Mouse (Mus musculus) mouse embryonic stem cell (cell line): Measurements from ENCODE around the gene Txnrd3.

ENCODE experiments used
- in situ Hi-C, 2 experiments: fragments of 300-500 bp; cut with MboI; formaldehyde crosslinking; loops; 1 replicate in 1 of 2; 3 replicates in 1 of 2; pipeline ENCODE4 v1.14.3; 2019 to 2020; ENCODE audit warnings: low sequenced_read_pairs in 2 of 2, low pct_unique_long_range_greater_than_20kb in 1 of 2, mixed read lengths in 1 of 2; ENCODE audit not compliant: unreplicated experiment in 1 of 2

Gene Txnrd3

DNA sequence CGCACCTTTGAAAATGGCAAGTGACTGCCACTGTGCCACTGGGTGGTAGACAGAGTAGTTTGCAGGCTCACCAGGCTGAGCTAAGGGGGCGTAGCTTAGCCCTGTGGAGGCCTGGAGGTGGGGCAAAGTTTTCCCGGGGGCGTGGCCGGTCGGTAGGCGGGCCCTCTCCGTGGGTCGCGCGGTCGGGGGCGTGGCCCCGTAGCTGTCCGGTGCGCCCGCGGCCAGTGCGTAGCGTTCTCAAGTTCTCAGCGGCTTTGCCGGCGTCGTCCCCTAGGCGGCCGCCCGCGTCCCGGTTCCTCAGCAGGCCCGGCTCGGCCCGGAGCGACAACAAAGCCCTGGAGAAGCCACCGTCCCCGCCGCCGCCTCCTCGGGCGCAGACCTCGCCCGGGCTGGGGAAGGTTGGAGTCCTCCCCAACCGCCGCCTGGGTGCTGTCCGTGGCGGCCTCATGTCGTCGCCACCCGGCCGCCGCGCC is at the start of gene Txnrd3:
TSS of gene Txnrd3 (plus strand) at position 191 of the 473 bp plus-strand sequence.
- in situ Hi-C loops = no loop called here

DNA sequence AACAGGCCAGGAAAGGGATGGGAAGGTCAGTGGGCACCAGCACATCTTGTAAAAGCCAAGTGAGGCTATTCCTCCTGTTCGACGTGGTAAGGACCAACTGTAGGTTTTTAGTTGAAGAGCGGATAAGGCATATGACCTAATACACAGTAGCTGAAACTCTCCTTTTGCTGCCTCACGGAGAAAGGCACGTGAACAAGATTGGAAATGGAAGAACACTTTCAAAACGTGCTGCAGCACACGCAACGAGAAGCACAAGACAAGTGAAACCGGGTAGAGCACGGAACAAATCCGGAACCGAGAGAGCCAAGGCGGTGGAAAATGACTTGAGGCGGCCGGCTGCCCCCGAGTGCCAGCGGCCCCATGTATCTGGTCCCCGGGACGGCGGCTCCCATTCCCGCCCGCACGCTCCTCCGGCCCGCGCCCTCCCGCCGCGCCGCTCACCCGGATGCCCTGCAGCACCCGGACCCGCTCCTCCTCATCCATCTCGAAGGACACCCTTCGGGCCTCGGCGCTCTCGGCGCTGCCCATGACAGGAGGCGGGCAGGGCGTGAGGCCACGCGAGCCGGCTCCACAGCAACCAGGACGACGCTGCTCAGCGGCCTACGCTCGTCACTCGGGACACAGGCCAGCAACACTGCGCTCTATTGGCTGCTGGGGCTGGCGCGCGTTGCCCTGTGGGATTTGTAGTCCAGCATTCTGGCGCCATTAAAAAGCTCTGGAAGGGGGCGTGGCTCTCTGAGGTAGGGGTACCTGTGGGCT is 48.6 kb upstream of the Txnrd3 start, which contains the start of gene Chchd6:
TSS of gene Chchd6 (minus strand) at position 635 of the 759 bp plus-strand sequence.
- in situ Hi-C loops = no loop called here

DNA sequence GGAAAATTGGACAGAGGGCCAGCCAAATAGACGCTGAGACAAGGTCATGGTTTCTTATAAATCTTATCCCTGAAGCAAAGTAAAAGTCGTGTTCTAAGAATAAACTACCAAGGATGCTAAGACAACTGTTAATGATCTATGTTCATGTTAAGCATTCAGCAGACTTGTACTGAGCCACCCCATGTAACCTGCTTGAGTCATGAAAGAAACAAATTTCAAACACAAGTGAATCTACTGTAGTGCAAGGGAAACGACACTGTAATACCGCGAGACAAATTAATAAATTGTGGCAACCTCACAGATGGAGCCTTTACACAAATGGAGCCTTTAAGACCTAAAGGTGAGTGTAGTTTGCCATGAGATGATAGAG is 48.0 kb upstream of the Txnrd3 start:
- in situ Hi-C loops = no loop called here

DNA sequence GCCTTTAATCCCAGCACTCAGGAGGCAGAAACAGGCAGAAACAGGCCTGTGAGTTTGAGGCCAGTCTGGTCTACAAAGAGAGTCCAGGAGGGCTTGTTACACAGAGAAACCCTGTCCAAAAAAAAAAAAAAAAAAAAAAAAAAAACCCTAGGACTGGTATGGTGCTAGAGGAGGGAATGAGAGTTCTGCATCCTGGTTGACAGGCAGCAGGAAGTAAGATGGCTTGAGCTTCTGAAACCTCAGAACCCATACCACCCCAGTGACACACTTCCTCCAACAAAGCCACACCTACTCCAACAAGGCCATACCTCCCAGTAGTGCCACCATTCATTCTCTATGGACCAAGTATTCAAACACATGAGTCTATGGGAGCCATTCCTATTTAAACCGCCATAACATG is 47.3 kb upstream of the Txnrd3 start:
- in situ Hi-C loops = no loop called here

DNA sequence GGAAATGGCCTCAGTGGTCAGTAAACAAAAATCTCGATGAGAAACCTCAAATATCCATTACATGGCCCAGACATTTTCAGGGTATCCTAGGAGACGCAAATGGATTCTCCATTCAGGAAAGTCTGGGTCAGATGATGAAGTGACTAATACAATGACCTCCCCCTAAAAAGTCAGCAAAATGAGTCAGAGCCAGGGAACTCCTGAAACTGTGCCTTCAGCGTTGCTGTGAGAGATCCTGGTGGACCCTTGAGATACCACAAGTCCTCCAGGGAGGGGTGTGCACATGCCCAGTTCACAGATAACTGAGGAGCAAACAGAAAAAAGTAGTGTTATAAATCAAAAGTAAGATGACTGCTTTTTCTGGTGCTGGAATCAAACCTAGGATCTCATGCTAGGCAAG is 37.7 kb upstream of the Txnrd3 start:
- in situ Hi-C loops = loop anchor here in 1 of 2 experiments (25.0 kb wide), 1 partner anchor 669 kb away; no protein-coding TSS in a partner anchor

DNA sequence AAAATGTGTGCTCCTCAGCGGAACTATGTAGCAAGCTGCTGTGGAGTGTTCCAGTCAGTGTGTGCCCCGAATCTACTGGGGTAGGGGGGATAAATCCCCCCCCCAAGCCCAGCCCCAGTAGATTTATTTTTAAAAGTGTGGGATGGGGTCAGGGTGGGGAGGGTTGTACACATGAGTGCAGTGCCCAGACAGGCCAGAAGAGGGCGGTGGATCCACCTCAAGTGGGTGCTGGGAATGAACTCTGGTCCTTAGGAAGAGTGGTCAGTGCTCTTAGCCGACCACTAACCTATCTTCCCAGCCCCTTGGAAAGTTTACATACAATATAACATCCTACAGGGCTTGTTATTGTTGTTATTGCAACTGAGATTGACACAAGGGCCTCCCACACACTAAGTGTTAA is 35.8 kb upstream of the Txnrd3 start:
- in situ Hi-C loops = loop anchor here in 1 of 2 experiments (25.0 kb wide), 1 partner anchor 671 kb away; no protein-coding TSS in a partner anchor

DNA sequence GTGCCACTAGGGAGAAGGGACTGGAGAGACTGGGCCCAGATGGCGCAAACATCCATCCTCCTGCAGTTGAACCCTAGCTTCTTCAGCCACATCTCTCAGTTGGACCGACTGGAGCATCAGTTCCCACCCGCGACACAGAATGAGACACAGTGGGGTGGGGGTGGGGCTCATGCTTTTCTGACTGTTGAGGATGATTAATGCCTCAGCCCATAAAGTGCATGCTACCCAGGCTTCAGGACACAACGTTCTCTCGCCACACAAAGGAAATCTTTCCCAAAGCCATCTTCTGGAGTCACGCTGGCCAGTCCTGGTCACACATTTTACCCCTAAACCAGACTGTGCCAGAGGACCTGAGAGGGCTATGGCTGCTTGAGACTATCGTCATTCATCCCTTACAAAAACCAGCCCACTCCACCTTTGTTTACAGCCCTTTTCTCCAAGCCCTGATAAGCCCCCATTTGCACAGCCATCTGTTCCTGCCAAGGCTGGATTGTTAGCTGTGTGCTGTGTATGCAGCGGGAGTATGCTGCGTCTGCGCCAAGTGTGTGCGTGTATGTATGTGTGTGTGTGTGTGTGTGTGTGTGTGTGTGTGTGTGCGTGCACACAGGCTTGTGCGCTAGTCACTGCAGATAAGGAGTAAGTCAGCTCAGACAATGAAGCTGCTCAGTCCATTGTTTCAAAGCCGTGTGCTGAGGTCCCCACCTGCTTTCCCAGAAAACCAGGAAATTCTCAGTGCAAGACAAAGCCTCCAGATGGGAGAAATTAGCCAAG is 30.3 kb upstream of the Txnrd3 start:
- in situ Hi-C loops = loop anchor here in 1 of 2 experiments (25.0 kb wide), 1 partner anchor 676 kb away; no protein-coding TSS in a partner anchor

DNA sequence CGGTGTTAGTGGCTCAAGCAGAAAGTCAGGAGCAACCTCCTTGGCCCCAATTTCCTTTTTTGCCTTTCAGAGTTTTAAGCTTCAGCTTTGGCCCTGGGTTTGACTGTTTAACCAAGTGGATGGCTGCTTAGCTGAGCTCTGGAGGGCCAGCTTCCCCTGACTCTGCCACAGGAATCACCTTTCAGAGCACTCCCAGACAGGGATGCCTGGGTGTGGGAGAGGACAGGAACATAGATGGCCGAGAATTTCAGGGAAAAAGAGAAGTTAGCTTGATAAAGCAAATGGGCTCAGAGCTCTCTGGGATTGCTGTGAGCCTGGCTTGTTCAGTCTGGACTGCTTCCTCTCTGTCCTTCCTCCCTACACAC is 29.7 kb upstream of the Txnrd3 start:
- in situ Hi-C loops = loop anchor here in 1 of 2 experiments (25.0 kb wide), 1 partner anchor 677 kb away; no protein-coding TSS in a partner anchor

DNA sequence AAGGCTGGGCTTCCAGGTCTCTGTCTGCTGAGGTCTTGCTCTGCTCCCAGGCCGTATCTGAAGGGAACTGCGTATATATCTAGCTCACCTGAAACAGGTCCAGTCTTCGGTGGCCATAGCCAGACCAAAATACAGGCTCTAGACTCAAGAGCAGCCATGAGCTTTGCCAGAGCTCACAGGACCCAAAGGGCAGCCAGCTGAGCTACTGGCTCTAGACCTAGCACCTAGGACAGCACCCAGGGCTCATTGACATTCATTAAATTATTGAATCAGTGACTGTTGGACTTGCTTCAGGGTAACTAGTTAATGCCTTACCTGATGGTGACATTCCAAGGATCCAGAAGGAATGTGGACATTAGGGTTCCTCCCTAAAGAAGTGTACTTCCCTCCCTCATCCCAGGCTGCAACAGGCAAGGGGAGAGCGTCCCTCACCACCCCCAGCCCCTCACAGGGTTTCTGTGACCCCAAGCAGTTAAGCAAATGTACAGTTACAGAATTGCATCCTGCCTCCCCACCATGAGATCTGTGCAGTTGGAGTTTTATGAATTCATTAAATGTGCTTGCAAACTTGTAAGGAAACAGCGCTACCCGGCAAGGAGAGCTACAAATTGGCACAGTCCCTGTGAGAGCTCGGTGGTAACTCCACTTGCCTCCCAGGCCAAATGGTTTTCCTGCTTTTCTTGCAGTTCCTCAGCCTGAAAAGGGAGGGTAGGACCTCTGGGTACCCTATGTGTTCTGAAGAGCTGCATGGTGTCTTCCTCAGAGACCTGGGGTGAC is 29.0 kb upstream of the Txnrd3 start:
- in situ Hi-C loops = loop anchor here in 1 of 2 experiments (25.0 kb wide), 1 partner anchor 677 kb away; no protein-coding TSS in a partner anchor

DNA sequence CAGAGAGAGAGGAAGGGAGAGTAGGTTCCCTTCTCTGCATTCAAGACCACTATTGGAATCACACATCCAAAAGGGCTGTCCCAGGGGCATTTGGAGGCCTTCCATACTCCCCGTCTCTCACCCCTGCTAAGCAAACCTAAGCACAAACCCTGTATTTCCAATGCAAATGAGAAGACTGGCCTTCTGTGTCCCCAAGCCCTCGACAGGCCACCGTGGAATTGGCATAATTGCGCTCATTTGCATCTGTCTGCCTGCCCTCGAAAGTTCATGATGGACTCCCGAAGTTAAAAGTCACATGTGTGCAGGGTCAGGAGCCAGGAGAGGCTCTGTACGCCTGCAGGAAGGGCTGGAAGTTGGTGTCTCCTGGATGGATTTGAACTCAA is 28.4 kb upstream of the Txnrd3 start:
- in situ Hi-C loops = loop anchor here in 1 of 2 experiments (25.0 kb wide), 1 partner anchor 678 kb away; no protein-coding TSS in a partner anchor

DNA sequence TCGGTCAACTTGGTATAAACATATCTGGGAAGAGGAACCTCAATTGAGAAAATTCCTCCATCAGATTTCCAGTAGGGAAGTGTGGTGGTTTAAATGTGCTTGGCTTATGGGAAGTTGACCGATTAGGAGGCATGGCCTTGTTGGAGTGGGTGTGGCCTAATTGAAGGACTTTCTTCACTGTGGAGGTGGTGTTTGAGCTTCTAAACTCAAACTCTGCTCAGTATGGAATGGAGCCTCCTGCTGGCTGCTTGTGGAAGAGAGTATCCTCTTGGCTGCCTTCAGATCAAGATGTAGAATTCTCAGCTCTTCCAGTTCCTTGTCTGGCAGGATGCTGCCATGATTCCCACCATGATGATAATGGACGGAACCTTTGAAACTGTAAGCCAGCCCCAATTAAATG is 21.1 kb upstream of the Txnrd3 start:
- in situ Hi-C loops = loop anchor here in 1 of 2 experiments (25.0 kb wide), 1 partner anchor 685 kb away; no protein-coding TSS in a partner anchor

DNA sequence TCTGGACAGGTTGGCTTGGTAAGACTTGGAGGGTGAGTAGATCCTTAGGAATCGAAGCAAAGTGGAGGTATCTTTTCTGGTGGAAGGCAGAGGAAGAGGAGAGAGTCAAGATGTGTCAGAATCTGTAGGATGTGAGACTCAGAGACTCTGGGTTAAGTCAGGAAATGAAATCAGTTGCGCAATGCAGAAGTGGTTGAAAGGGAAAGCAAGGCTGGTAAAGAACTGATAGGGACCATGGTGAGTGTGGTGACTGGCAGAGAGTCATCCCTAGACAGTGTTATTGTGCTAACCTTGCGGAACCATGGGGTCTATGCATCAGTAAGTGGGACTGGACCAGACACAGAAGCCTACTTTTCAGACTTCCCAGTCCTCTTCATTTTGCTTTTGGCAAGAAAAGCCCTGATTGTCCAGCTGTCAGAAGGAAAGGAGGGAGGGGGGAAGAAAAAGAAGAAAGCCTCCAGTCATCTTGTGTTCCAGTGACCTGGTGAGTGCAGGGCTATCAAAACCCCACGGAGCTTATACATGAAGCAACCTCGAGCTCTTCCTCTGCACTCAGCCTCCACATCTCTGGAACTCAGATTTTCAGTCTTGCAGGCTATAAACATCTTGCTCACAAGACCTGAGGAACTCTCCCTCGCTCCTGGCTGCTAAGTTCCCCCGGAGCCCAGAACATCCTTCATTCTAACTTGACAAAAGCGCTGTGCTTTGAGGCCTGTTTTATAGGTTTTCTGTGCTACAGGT is 15.6 kb upstream of the Txnrd3 start:
- in situ Hi-C loops = no loop called here

DNA sequence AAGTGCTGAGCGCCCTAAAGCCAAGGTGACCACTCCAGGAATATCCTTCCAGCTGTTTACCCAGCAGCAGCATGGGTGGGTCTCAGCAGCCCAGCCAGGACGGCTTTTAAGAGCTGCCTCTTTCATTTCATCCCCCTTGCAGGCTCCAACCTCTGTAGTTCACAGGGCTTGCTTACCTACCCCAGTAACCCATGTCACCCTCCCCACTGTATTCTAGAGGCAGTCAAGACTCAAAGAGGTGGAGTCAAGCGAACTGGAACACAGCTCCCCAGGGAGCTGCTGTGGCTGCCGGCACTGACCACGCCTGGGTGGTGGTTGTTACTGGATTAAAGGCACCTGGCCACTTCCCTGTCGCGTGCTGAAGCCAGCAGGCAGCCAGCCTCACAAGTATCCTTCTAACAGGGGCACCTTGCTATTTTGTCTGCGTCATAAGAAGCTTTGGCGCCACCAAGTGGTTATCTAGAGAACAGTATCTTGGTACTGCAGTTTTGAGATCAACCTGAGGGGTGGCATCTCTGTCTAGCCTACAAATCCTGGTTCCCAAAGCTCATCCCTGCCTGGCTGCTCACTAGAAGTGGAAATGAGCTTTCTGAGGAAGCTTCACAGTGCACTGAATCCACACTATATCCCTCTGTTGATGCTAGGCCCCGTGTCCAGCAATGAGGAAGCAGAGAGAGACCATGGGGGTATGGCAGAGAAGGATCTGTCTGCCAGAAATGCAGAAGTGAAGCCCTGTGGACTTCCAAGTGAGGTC is 11.8 kb upstream of the Txnrd3 start:
- in situ Hi-C loops = no loop called here

DNA sequence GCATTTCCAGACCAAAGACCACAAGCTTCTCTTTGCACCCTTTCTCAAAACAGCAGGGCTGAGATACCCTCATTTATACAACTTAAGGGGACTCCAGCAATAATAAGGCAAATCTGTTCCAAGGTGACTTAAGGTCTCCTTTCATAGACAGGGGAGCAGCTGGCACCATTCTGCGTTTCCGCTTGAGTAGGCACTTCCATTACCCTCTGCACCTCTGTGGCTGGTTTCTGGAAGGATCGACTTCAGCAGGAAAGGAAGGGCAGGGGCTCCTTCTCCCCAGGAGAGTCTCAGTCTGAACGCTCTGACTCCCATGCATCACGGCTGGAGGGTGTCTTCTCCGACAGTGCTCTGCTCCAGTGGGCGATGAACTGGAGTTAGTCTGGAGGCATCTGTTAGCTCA is 10.7 kb upstream of the Txnrd3 start:
- in situ Hi-C loops = no loop called here

DNA sequence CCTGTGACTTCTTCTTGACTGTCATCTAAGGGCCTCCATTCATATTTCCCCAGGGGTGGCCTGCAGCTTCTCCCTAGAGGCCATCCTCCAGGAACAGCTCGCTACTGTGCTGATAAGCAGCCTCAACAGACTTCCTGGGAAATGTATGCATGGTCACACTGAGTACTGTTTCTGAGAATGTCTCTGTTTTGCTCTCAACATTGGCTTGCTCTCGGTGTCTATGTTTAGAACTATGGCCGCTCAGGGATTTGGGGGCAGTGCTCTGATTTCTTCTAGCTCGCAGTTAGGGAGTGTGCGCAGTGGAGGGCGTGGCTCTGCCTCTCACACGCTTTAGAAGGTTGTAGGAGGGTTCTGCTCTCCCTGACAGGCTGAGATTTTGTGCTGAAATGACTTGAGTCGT is 9.4 kb upstream of the Txnrd3 start:
- in situ Hi-C loops = no loop called here

DNA sequence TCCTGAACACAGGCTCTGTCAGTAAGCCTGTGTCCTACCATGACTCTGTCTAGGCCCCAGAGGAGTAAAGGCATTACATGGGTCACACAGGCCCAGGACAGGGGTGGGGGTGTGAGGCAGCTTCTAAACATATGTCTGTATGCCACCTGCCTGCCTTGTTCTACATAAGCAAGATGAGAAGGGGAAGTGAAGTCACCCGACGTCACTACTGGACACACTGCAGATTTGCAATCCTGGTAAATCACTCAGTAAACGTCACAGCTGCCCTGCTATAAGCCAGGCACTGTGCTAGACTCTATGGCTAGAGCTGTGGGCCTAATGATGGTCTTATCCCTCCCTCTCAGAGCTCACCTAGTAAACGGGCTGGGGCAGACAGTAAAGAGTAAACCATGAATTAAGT is 5.8 kb upstream of the Txnrd3 start:
- in situ Hi-C loops = no loop called here

DNA sequence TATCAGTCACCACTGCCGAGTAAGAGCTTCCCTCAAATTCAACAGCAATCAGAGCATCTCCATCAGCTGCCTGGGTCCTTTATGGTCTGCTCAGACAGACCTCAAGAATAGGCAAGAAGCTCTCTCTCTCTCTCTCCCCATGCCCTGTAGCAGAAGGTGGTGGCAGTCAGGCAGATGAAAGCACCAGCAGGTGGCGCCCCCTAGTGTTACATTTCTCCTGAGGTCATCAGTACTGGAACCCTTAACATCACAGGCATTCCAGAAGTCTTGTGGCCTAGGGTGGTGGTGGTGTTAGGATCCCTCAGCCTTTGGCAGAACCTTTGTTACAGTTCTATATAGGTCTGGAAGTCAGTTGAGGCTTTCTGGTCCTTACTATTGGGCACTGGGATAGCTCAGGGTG is 4.8 kb upstream of the Txnrd3 start:
- in situ Hi-C loops = no loop called here
